Mouse (Mus musculus): ENCODE measurements around the gene Hrh3. TPM values are rescaled to one million over a fixed set of nuclear protein-coding genes. Genes with fewer than 3 reads are reported as not detected.
A peak's percentile ranks its signal among the peaks of the same experiment; 100 is the strongest.

The Hrh3 gene
- total RNA-seq (2015; ENCODE audit: low replicate concordance) (not detected in 2 replicates), total RNA-seq (2017; ENCODE audit: low replicate concordance) (not detected in 2 replicates)

DNA sequence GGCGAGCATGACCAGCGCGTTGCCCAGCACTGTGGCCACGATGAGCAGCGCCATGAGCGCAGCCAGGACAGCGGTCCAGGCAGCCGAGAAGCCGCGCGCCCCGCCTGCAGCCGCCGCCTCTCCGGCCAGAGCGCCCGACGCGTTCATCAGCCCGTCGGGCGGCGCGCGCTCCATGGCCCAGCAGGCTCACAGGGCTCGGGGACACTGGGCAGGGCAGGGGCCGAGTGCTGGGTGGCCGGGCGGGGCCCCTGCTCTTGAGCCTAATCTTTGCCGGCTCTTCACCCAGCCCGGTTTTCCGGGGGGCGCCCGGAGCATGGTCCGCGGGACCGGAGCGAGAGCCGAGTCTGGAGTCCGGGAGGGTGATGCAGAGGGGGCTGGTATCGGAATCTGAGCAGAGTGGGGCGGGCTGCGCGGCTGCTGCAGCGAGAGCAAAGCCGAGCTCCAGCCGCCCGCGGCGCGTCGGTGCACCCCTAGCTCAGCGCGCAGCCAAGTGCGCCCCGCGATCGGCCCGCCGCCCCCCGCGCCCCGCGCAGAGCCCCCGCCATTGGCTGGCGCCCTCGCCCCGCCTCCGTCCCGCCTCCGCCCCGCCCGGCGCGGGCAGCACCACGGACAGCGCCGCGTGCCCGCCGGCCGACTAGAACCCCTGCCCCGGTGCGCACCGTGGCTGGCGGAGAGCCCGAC, at the start of gene Hrh3:
TSS of gene Hrh3 (minus strand) at position 511 of the 681 bp plus-strand sequence.
- no peak for ATAC-seq (replicated peaks; ENCODE audit: low FRiP score, poor library complexity, severe bottlenecking)

DNA sequence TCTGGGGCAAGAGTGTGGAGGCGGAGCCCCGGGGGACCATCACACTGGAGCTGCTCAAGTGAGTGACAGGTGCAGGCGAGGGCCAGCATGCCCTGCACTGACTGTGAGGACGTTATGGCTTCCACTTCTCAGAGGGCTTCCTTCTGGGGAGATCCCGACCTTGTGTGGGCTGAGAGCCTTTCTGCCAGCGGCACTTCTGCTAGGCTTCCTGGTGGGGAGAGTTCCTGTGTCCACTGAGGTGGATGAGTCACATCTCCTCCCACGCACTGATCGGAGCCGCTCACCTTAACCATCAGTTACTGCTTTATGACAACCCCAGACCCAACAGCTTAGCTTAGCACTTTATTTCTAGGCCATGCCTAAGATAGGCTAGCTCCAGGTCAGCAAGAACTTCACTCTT, 44.3 kb upstream of the Hrh3 start:
- no peak for ATAC-seq (replicated peaks; ENCODE audit: low FRiP score, poor library complexity, severe bottlenecking)

DNA sequence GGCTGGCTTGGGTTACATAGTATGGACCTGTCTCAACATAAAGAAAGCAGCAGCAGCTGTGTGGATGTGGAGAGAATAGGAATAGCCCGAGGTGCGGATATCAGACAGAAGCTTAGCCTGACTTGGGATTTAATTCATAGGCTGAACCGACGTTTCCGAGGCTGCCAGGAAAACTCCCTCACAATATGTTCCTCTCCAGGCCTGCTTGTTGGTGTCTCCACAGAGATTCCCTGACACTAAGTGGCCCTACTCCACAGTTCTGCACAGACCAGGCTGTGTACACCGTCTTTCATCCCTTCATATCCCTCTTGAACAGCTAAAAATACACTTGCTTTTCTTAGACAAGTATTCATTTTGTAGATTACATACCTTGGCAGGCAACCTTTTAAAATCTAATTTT, 43.1 kb upstream of the Hrh3 start:
- ATAC-seq (replicated peaks; ENCODE audit: low FRiP score, poor library complexity, severe bottlenecking) = no peak

DNA sequence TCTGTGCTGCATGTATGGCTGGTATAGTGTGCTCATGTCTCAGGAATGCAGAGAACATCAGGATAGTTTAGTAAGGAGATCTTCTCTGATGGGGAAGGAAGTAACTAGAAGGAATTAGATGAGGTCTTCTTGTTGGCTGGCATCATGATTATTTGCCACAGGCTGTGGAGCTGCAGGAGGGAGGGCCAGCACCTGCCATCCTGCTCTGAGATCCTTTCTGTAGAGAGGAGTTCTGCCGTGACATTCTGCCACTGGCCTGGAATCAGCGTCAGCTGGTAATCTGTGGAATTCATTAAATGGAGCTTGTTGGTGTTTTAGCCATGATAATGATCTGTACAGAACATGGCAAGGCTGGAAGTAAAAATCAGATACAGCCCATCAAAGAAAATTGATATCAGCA, 41.8 kb upstream of the Hrh3 start:
- ATAC-seq (replicated peaks; ENCODE audit: low FRiP score, poor library complexity, severe bottlenecking) = no peak

DNA sequence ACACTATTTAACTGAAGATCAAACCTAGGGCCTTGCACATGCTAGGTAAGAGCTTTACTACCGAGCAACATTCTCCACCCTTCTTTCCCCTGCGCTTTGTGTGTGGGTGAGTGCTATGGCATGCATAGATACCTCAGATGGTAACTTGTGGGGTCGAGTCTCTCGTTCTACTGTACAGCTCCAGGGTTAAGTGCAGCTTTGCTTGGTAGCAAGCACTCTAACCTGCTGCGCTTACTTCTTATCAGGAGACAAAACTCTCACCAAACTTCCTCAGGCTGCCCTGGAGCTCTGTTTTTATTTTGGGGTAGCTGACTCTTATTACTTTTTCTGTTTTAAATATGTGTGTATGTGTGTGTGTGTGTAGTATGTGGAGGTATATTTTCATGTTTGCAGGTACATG, 31.1 kb upstream of the Hrh3 start:
- no peak for ATAC-seq (replicated peaks; ENCODE audit: low FRiP score, poor library complexity, severe bottlenecking)

DNA sequence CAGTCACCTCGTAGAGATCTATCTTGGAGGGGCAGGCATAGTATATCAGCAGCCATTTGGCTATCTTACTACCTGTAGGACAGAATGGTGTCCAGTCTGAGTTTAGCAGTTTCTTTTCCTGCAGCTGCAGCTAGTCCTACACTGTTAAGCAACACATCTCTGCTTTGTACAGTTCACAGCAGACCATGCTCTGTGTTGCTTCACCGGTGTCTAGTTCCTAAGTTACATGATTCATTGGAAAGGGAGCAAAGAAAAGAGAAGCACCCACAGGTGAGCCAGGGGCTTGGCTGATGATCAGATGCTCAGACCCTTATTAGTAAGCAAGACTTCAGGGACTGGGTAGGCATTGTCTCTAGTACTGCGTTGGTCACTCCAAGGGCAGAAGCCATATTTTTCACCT, 29.6 kb upstream of the Hrh3 start:
- ATAC-seq (replicated peaks; ENCODE audit: low FRiP score, poor library complexity, severe bottlenecking) = no peak

DNA sequence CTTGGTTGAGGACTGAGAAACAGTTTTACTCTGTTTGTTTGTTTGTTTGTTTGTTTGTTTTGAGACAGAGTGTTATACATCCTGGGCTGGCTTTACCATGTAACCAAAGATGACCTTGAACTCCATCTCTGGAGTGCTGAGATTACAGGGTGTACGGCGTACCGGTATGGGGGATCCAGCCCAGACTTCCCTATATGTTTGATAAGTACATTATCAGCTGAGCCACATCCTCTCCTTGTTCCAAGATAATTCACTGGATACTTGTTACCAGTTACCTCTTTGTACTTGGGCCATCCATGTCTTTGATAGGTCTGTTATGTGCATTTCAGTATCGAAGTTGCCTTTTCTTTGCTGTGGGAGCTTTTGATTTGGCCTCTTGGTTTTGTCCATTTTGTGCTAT, 28.9 kb upstream of the Hrh3 start:
- ATAC-seq (replicated peaks; ENCODE audit: low FRiP score, poor library complexity, severe bottlenecking) = no peak

DNA sequence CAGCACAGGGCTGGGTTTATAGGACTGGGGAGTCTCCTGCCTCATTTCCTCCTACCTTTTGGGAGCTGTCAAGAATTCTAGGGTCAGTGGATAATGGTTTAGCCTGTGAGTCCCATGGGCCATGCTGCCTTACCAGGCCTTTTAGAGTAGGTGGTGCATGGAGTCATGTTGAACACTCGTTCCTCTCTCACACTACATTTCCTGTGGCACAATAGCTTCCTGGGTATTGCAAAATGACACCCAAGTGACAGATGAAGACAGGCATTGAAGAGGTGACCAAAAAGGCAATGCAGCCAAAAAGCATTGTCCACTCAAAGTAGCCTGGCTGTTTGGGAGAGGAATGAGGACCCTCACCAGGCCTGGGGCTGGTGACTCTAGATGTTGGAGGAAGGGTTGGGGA, 23.4 kb upstream of the Hrh3 start:
- no peak for ATAC-seq (replicated peaks; ENCODE audit: low FRiP score, poor library complexity, severe bottlenecking)

DNA sequence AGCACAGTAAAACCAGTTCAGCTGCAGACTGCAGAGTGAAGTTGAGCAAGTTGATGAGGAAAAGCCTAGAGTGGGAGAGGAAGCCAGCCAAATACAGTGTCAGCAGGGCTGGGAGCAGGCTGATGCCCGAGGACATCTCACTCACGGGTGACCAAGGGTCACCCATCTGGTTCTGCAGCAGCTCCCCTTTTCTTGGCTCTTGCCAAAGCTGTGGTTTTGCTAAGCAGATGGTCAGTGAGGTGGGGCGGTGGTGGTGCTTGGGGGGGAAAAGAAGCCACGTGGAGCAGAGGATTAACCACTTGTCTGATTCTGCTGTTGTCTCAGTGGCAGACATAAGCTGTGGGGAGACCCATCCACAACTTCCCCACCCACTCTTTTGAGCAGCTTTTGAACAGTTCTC, 21.9 kb upstream of the Hrh3 start:
- no peak for ATAC-seq (replicated peaks; ENCODE audit: low FRiP score, poor library complexity, severe bottlenecking)

DNA sequence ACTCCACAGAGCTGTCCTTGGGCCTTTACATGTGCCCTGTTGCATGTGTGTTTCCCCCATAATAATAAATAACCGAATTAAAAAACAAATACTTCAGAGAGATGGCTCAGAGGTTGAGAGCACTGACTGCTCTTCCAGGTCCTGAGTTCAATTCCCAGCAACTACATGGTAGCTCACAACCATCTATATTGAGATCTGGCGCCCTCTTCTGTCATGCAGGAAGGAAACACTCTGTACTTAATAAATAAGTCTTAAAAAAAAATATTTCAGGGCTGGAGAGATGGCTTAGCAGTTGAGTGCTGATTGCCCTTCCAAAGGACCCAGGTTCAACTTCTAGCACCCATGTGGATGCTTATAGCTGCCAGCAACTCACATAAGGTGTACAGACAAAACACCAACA, 19.9 kb upstream of the Hrh3 start:
- no peak for ATAC-seq (replicated peaks; ENCODE audit: low FRiP score, poor library complexity, severe bottlenecking)

DNA sequence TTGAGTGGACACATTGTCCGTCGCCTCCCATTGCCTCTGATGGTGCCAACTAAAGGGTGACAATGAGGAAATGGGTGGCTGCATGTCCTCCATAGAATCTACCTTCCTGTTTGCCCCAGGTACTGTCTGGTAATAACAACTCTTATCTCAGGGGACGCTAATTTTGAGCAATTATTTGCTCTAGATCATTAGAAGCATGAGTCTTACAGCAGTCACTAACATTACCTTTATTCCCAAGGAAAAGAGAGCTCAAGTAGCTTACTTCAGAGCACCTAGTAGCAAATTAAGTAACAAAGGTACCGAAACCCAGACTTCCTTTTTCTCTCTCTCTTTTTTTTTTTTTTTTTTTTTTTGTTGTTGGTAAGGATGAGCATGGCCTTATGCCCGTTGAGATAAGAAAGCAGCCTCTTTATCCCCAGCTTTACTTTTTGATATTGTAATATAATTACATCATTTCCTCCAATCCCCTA, 16.0 kb upstream of the Hrh3 start:
- ATAC-seq (replicated peaks; ENCODE audit: low FRiP score, poor library complexity, severe bottlenecking) = no peak

DNA sequence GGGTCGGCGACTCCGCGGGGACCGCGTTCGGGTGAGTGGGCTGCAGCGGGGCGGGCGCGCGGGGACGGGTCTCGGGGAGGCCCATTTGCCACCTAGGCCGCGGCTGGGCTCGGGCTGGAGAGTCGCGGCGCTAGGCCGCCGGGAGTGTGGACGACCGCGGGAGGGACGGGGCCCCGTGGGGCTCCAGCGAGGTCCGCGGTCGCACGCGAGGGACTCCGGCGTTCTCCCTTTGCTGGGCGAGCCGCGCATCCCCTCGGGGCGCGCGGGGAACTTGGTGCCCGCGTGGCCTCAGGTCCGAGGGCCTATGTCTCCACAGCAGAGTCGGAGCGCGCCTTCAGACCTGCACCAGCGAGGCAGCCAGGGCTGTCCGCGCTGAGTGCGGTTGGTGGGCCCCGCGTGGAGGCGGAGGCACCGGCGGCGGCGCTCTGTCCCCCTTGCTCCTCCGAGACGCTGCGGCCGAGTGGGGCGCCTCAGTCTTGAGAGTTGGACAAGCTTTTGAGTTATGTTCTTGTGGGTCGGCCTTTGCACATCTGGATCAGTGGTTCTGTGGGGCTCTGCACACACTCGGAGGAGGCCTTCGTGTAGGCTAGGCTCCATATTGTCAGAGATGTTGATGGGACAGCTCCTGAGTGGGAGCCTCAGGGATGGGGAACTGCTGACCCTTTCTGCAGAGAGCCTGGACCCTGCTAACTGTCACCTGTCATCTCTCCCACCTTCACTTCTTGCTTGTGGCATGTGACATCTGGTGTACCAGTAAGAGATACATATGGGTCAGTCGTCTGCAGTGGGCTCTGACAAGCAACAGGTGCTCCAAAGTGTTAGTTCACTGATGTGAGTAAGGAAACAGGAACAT, 15.4 kb upstream of the Hrh3 start:
- ATAC-seq (replicated peaks; ENCODE audit: low FRiP score, poor library complexity, severe bottlenecking) = 0 out of 2 replicates have a peak, but pooled peaks have one; percentile 7

DNA sequence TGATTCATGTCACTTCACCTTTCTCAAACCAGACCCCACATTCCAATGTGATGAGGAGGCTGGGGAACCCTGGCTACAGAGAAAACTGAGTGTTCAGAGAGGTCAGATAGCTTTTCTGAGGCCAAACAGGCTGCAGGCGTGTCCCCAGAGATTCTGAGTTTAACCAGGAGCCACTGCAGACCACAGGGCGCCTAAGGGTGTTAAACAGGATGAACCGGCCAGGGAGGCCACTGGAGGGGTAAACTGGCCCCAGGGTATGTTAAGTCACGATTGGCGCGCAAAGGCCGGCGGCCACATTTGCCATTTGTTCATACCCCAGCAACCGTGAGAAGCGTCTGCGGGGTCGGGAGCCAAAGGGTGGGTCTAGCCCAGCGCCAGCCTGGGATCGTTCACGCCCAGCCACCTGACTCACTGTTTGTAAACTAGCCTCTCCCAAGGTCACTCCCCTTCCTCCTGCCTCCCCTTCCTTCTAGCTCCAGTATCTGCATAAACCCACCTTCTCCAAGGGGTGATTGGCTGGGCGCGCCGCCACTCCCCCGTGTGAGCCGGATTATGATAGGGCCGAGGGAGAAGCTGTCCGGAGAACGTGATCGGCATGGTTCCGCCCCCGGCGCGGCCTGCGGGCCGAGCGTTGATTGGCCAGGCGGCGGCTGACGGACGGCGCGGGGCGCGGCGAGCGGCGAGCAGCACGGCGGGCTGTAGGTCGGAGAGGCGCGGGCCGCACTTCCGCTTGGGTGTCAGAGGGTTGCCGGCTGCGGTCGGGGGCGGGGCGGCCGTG, 14.6 kb upstream of the Hrh3 start, which contains the start of gene Osbpl2:
TSS of gene Osbpl2 (plus strand) at position 646 of the 778 bp plus-strand sequence.
- ATAC-seq (replicated peaks; ENCODE audit: low FRiP score, poor library complexity, severe bottlenecking) = peak; percentile 95

DNA sequence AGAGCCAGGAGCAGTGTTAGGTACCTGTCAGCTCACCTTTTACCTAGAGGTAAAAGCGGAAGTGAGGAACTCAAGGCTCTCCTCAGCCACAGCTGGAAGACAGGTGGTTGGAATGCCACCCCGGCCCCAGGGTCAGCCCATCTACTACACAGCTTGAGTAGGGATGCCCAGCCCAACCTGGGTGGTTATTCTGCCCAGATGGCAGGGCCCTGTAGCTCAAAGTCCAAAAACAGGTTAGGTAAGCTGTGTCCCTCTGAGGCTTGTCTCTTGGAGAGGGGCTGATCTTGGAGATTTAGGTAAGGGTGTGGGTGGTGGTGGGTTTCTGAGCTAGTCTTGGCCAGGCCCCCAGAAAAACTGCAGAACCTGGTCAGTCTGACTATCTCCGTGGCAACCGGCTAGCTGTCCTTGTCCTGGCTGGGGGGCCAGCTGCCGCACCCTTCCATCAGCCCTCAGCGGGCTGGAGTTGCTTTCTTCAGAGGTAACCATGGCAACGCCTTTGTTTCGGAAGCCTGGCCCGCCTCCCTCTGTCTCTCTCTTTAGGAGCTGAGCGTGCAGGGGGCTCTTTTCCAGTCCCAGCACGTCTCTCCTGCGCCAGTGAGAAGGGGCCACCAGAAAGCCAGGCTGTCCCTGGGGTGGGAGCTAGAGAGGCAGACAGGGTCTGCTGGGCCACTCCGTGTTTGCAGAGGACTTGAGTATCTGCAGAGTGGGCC, 13.4 kb upstream of the Hrh3 start:
- ATAC-seq (replicated peaks; ENCODE audit: low FRiP score, poor library complexity, severe bottlenecking) = no peak

DNA sequence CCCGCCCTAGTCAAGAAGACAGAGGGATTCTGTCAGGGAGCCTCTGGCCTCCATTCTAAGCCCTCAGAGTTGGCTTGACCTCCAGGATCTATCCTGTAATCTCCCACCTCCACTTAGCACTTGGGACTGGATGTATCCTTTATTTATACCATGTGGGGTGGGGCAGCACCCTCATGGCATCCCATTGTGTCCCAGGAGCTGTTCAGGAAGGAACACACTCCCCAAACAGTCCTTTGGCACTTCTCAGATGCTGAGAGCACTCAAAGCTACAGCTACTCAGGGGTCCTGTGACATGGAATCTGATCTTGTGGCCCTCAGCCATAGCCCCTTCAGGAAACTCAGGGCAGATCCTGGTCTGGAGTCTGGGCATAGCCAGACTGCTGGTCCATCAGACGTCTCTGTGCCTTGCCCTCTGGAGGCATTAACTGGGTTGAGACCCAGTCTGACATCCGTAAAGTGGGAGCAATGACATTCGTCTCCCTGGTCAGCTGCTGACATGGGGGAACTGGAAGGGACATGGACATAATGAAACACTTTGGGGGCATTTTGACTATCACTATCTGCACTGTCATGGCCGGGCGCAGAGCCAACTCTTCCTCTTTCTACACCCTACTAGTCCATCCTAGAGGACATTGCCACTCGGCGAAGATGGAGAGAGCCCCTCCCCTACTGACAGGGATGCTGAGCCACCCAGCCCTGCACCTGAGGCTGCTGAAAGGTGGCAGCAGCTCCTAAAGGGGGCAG, 12.6 kb upstream of the Hrh3 start:
- ATAC-seq (replicated peaks; ENCODE audit: low FRiP score, poor library complexity, severe bottlenecking) = no peak

DNA sequence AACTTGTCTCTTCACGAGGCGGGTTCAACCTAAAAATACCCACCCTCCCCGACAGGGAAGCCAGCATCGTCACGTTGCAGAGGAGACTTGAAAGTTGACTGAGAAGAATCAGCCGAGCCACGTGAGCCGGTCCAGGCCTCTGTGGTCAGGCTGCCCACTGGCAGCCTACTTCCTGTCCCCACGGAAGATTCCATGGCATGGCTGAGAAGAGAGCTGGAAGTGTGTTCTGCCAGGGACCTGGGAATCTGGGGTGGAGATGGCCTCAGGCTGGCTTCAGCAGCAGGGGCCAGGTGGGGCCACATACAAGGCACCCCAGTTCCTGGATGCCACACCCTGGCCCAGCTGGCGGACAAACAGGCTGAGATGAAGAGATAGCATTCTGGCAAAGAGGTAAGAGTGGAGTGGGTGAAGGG, 11.8 kb upstream of the Hrh3 start:
- no peak for ATAC-seq (replicated peaks; ENCODE audit: low FRiP score, poor library complexity, severe bottlenecking)

DNA sequence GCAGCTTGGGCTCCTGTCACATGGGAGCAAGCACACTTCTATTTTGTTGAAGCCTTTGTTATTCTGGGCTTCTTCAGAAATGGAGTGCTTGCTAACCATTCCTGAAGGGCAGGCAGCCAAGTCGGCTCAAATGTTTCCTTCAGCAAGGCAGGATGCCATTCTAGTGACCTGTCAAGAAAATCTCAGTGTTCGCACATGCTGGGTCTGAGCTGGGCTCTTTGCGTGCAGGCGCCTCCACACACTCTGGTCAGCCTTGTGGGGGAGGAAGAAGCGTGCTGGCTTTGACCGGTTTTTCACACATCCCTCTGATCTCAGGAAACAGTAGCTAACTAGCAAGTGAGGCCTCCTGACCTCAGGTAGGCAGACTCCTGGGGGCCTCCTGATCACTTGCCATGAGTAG, 11.0 kb upstream of the Hrh3 start:
- no peak for ATAC-seq (replicated peaks; ENCODE audit: low FRiP score, poor library complexity, severe bottlenecking)

DNA sequence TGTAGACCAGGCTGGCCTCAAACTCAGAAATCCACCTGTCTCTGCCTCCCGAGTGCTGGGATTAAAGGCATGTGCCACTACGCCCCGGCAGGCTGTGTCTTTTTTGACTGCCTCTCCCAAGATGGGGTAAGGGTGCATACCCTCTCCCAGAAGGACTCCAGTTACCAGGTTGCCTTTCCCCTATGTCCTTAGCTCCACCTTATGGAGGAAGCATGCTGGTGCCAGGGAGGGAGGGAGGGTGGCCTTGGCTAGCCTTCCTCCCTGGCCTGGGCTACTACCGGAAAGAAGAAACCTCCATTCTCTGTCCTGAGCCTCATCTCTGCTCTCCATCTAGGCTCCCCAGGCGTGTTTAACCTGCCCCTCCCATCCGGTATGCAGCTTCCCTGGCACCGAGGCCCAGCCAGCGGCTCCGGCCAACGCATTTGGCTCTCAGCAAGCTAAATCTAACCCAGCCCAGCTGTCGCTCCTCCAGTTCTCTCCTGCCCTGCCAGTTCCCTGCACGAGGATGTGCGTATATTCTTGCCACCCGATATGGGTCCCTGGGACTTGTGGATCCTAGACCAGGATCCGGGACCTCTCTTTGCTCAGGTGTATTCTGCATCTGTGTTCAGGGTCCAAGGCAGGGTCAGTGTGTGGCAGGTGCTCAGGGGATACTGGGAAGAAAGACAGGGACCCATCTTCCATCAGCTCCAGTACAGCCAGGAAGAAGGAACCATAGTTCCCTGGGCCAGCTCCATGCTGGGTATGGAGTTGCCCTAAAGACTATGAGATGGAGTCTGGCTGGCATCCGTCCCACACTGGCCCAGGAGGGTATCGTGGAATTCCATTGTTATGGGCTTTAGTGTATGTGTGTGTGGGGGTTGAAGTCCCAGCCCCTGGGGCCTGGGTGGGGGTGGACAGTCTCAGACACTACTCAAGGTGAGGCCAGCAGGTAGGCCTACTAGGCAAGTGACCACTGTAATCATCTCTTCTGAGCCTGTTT, 9.9 kb upstream of the Hrh3 start:
- no peak for ATAC-seq (replicated peaks; ENCODE audit: low FRiP score, poor library complexity, severe bottlenecking)

Measured in erythroblast, adult 5-6 weeks (primary cell).